Mouse (Mus musculus) liver, postnatal 0 days (tissue): ENCODE measurements around the gene Gpt2. TPM values are rescaled to one million over a fixed set of nuclear protein-coding genes. Genes with fewer than 3 reads are reported as not detected.

Source experiments
- ATAC-seq: fragments of 200-750 bp; cut with Nextera tagmentation; 2 replicates; pipeline ENCODE4 v1.8.0; 2017; ENCODE audit warnings: mild to moderate bottlenecking, moderate library complexity
- DNase-seq: peaks from one replicate; pipeline ENCODE4 v3.0.0-alpha.2; 2016
- H3K27ac ChIP-seq: fragments of 300-500 bp; sonication (generic); 2 replicates; pipeline ENCODE4 v1.5.1; 2014; ENCODE audit warnings: antibody characterized with exemption, moderate library complexity, mild to moderate bottlenecking, low read depth
- H3K27me3 ChIP-seq: fragments of 300-500 bp; sonication (generic); 2 replicates; pipeline ENCODE4 v1.6.1; 2014; ENCODE audit warnings: low read length, control low read depth, mixed read lengths; ENCODE audit not compliant: insufficient read depth
- H3K36me3 ChIP-seq: fragments of 300-500 bp; sonication (generic); replicated peaks from 2 replicates; pipeline ENCODE4 v1.6.1; 2014; ENCODE audit warnings: mild to moderate bottlenecking, control low read depth, low read length, moderate library complexity, mixed read lengths; ENCODE audit not compliant: insufficient read depth
- H3K4me1 ChIP-seq: fragments of 300-500 bp; sonication (generic); 2 replicates; pipeline ENCODE4 v1.6.1; 2014; ENCODE audit warnings: antibody characterized with exemption, mild to moderate bottlenecking, control low read depth; ENCODE audit not compliant: insufficient read depth
- H3K4me2 ChIP-seq: fragments of 300-500 bp; sonication (generic); 2 replicates; pipeline ENCODE4 v1.6.1; 2014; ENCODE audit warnings: low read depth, mild to moderate bottlenecking, low read length, moderate library complexity, mixed read lengths
- H3K4me3 ChIP-seq: fragments of 300-500 bp; sonication (generic); 2 replicates; pipeline ENCODE4 v1.5.1; 2014; ENCODE audit warnings: low read depth, low read length
- H3K9ac ChIP-seq: fragments of 300-500 bp; sonication (generic); replicated peaks from 2 replicates; pipeline ENCODE4 v1.6.1; 2014; ENCODE audit warnings: mild to moderate bottlenecking, moderate library complexity
- H3K9me3 ChIP-seq: fragments of 300-500 bp; sonication (generic); 2 replicates; pipeline ENCODE4 v1.6.1; 2016; ENCODE audit warnings: mild to moderate bottlenecking, control low read depth, low read length, mixed read lengths
- CTCF ChIP-seq: sonication (generic); IDR thresholded peaks from 2 replicates; pipeline ENCODE4 v1.5.1; 2016; ENCODE audit warnings: antibody characterized with exemption, low read depth
- EP300 ChIP-seq: IDR thresholded peaks from 2 replicates; pipeline ENCODE4 v1.6.1; 2016; ENCODE audit warnings: antibody characterized with exemption, low read depth, mild to moderate bottlenecking
- WGBS: fragments of 180-500 bp; shearing (Covaris S2); extraction: QIAGEN DNeasy Blood & Tissue Kit; methylation state at CpG from one replicate; pipeline ENCODE4 v1.1.7; 2014; ENCODE audit not compliant: insufficient replicate concordance; 5-methylcytosine and 5-hydroxymethylcytosine counted together
- polyA plus RNA-seq: library from polyadenylated mRNA; unstranded; fragments of >200 nt; fragmentation: Nextera tagmentation; extraction: Ambion mirVana; gene quantifications from 2 replicates; pipeline ENCODE4 v1.2.1, GENCODE M21; 2015

The Gpt2 gene
- polyA plus RNA-seq: 11.1 and 14.4 TPM in 2 replicates

DNA sequence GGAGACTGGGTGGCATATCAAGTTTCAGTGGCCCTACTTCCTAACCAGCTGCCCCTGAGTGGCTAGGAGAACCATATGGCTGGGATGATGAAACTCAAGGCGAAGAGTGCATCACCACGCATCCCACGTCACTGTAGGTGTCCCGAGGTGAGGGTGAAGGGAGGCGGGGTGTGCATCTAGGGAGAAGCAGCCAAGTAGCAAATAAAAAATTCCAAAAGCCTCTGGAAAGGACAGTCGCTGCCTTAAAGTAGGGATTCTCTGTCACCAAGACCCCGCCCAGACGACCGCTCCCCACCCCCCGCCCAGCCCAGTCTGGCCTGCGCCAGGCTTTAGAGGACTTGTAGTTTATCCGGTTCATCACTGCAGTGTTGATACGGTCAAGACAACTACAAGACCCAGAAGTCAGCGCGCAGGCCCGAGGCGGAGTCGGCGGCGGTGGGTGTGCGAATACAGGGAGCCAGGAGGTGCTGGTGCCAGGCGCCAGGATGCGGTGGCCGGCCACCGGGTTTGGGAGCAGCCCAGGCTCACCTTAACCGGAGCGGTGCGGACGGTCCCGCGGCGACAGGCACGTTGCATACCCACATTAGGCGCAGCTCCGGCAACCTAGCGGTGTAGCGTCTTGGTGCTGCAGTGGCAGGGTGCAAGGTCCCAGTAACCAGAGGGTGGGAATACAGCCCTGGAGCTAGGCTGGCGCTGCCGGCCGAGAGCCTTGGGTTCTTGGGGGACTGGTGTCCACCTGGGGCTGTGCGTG, at the start of gene Gpt2:
Gene Gpt2 (plus strand): TSS at position 452 of the 751 bp plus-strand sequence.
- DNase-seq: peak; percentile 91
- H3K4me2 ChIP-seq: peak within 1 kb of the TSS; percentile 88
- H3K4me3 ChIP-seq: peak within 1 kb of the TSS; percentile 60
- TF ChIP-seq EP300 (no peak), CTCF (no peak)
- peak within 1 kb of the TSS; percentile 69 for H3K27ac ChIP-seq
- H3K4me1 ChIP-seq: peaks cover 14% of the 10 kb centered on the region
- WGBS: under 1% methylated on average over 41 of the region's 41 CpGs
- H3K36me3 ChIP-seq: no peaks in the 10 kb centered on the region
- no peaks in the 10 kb centered on the region for H3K27me3 ChIP-seq
- no peaks in the 10 kb centered on the region for H3K9me3 ChIP-seq
- peak within 1 kb of the TSS; percentile 80 for H3K9ac ChIP-seq
- peak; percentile 90 for ATAC-seq

DNA sequence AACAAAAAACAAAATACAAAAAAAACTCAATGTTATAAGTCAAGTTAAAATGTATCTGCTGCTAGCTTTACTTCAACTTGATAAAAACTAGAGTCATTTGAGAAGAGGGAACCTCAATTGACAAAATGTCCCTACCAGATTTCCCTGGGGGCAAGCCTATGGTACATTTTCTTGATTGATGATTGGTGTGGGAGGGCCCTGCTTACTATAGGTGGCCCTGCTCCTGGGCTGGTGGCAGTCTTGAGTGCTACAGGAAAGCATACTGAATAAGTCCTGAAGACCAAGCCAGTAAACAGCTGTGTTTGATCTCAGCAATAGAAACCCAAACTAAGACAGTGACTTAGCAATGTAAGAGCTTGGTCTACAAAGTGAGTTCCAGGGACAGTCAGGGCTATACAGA, 48.3 kb upstream of the Gpt2 start:
- Histone ChIP-seq H3K27ac (no peak overlapping the region), H3K4me2 (no peak overlapping the region), H3K4me1 (no peaks in the 10 kb centered on the region), H3K9me3 (no peaks in the 10 kb centered on the region), H3K27me3 (no peaks in the 10 kb centered on the region), H3K36me3 (no peaks in the 10 kb centered on the region), H3K9ac (no peak overlapping the region), H3K4me3 (no peak overlapping the region)
- ATAC-seq (no peak), DNase-seq (no peak)
- TF ChIP-seq CTCF: no peak
- no peak for TF ChIP-seq EP300

DNA sequence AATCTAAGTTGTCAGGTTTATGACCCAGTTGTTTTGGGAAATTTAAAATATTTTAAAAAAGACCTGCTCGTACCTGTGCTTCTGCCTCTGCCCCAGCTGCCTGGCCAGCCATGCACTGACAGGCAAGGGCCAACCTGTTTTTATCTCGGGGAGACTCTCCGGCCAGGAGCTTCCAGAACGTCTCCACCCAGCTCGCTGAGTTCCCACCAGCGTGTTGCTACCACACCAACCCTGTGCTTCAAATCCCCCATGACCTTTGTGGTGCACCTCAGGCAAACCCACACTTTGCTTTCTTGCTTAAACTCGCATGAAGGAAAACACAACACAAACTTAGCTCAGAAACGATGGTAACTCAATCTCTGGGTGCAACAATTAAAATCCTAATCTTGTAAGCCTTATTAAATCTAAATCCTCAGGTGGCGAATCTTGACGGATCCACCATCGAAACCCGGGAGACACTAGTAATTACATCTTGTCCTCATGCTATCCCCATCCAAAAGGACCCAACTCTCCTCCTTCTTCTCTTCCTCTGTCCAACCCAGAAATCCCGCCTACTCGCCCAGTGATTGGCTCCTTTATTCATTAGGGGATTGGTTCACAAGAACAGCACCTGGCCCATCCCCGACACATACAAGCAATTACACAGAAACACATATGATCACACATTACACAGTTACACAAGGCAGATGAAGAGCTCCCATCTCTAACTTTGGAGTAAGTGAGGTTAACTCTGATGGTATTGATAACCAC, 46.3 kb upstream of the Gpt2 start:
- no peak for DNase-seq
- no peaks in the 10 kb centered on the region for H3K27me3 ChIP-seq
- no peak overlapping the region for H3K4me2 ChIP-seq
- no peak overlapping the region for H3K27ac ChIP-seq
- no peak for ATAC-seq
- H3K9ac ChIP-seq: no peak overlapping the region
- H3K4me3 ChIP-seq: no peak overlapping the region
- 78% methylated on average over 15 of the region's 15 CpGs for WGBS
- H3K4me1 ChIP-seq: no peaks in the 10 kb centered on the region
- H3K36me3 ChIP-seq: no peaks in the 10 kb centered on the region
- H3K9me3 ChIP-seq: no peaks in the 10 kb centered on the region
- TF ChIP-seq CTCF (no peak), EP300 (no peak)

DNA sequence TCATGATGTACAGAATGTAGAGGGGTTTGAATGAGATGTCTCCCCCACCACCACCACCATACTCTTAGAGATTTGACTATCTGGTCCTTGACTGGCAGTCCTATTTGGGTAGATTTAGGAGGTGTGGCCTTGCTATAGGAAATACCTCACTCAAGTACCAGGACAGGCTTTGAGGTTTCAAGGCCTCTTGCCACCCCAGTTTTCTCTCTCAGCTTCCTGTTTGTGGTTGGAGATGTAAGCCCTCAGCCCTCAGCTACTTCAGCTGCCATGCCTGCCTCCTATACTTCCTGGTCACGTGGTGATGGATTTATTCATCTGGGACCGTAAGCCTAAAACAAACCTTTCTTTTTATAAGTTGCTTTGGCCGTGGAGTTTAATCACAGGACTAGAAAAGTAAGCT, 42.0 kb upstream of the Gpt2 start:
- Histone ChIP-seq H3K9ac (no peak overlapping the region), H3K36me3 (no peaks in the 10 kb centered on the region), H3K9me3 (no peaks in the 10 kb centered on the region), H3K27me3 (no peaks in the 10 kb centered on the region), H3K27ac (no peak overlapping the region), H3K4me3 (no peak overlapping the region), H3K4me2 (no peak overlapping the region), H3K4me1 (no peaks in the 10 kb centered on the region)
- WGBS: 61% methylated on average over 3 of the region's 3 CpGs
- no peak for ATAC-seq
- TF ChIP-seq EP300: no peak
- TF ChIP-seq CTCF: no peak
- DNase-seq: no peak

DNA sequence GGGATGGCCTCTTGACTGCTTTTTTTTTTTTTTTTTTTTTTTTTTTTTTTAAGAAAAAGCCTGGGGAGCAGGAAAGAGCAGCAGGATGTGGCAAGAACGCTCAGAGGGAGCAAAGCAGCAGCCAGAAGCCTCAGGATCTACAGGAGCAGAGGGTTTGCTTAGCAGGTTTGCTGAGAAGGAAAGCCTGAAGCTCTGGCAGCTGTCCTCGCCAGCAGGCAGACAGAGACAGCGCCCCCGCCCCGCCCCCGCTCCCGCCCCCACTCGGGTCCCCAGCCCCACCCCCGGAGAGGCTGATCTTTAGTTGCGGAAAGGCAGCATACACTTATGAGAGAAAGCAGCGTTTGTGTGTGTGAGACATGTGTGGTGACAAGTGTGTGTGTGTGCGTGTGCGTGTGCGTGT, 40.0 kb upstream of the Gpt2 start:
- ATAC-seq (no peak), DNase-seq (peak; percentile 47)
- no peaks in the 10 kb centered on the region for H3K9me3 ChIP-seq
- H3K4me3 ChIP-seq: no peak overlapping the region
- WGBS: 22% methylated on average over 13 of the region's 14 CpGs
- no peaks in the 10 kb centered on the region for H3K4me1 ChIP-seq
- TF ChIP-seq CTCF (no peak), EP300 (no peak)
- H3K36me3 ChIP-seq: no peaks in the 10 kb centered on the region
- no peak overlapping the region for H3K9ac ChIP-seq
- H3K27ac ChIP-seq: no peak overlapping the region
- no peaks in the 10 kb centered on the region for H3K27me3 ChIP-seq
- peak overlapping the region; percentile 22; the same call in 1 of the 2 replicates for H3K4me2 ChIP-seq

DNA sequence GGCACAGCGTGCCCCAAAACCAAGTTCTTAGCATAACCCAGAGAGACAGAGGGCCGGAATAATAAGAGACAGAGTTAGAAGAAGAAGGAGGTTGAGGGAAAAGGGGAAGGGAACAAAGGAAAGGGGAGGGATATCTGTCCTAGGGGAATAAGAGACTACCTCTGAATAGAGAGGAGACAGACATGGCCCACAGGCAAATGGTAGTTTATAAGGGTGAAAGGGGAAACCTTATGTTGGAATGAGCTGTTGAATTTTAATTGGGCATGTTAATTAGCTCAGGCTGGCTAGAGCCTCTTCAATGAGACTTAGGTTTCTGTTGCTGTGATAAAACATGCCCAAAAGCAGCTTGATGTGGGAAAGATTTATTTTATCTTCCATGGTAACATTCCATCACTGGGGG, 39.1 kb upstream of the Gpt2 start:
- H3K4me2 ChIP-seq: no peak overlapping the region
- H3K27me3 ChIP-seq: no peaks in the 10 kb centered on the region
- TF ChIP-seq EP300: no peak
- TF ChIP-seq CTCF: no peak
- DNase-seq (no peak), ATAC-seq (no peak)
- WGBS: 82% methylated on average over 2 of the region's 2 CpGs
- no peak overlapping the region for H3K27ac ChIP-seq
- no peaks in the 10 kb centered on the region for H3K36me3 ChIP-seq
- no peaks in the 10 kb centered on the region for H3K4me1 ChIP-seq
- H3K4me3 ChIP-seq: no peak overlapping the region
- no peak overlapping the region for H3K9ac ChIP-seq
- H3K9me3 ChIP-seq: no peaks in the 10 kb centered on the region
